In the genomic region with DNA sequence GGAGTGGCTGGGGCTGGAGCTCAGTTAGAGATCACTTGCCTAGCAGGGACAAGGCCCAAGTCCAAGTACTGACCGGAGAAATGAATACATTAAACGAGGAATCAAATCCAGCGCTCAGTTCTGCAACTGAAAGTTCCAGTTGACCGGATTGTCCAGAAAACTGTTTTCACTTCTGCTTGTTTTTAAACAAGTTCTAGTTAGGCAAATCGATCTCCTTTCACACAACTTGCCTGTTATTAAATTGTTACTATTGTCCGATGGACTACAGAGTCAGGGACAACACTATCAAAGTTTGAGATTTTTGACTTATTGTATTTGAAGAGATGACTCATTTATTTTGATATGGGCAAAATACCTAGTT, we compare ENCODE assay signal across 9 mouse cellular contexts. TPM values are rescaled to one million over a fixed set of nuclear protein-coding genes. Genes with fewer than 3 reads are reported as not detected.
A peak's percentile ranks its signal among the peaks of the same experiment; 100 is the strongest.
DNase-seq lines count a peak whose midpoint lies in the region; ATAC-seq and TF ChIP-seq lines count a peak whose summit lies in the region.
"Had no signal": no experiment of that assay in that cellular context is flagged by ENCODE, and none has a peak within 500 bp of the region (broad histone marks: within the 10 kb centered on the region; RNA-seq: fewer than 3 reads in every experiment).

No protein-coding gene starts in this region.

- no peak overlapping the region for H3K4me3 ChIP-seq in lung, embryonic 16.5 days (ENCODE audit: low read length)
- 0 out of 2 replicates have a peak overlapping the region, but pooled peaks have one; percentile 32 for H3K4me3 ChIP-seq in forebrain, embryonic 14.5 days (ENCODE audit: low read depth, low read length)
- no peak overlapping the region for H3K4me3 ChIP-seq in intestine, postnatal 0 days (ENCODE audit: low read depth, low read length)
- H3K4me3 ChIP-seq in neural tube, embryonic 14.5 days (ENCODE audit: low read depth, low read length): peak overlapping the region; percentile 31; the same call in 1 of the 2 replicates

- no peaks in the 10 kb centered on the region for H3K36me3 ChIP-seq in lung, embryonic 16.5 days (ENCODE audit: control insufficient read depth, insufficient read depth, low read length)
- no peaks in the 10 kb centered on the region for H3K36me3 ChIP-seq in forebrain, embryonic 14.5 days (ENCODE audit: control insufficient read depth, insufficient read depth, low read length)
- H3K36me3 ChIP-seq in intestine, postnatal 0 days (ENCODE audit: control insufficient read depth, insufficient read depth): no peaks in the 10 kb centered on the region
- no peaks in the 10 kb centered on the region for H3K36me3 ChIP-seq in neural tube, embryonic 14.5 days (ENCODE audit: control insufficient read depth, insufficient read depth, low read length)

- no peak for TF ChIP-seq CTCF in intestine, postnatal 0 days (IDR thresholded peaks at IDR 0.05; ENCODE audit: low read depth)

- H3K27ac ChIP-seq in lung, embryonic 16.5 days (ENCODE audit: low read length): no peak overlapping the region
- no peak overlapping the region for H3K27ac ChIP-seq in forebrain, embryonic 14.5 days (ENCODE audit: low read depth, low read length)
- no peak overlapping the region for H3K27ac ChIP-seq in intestine, postnatal 0 days (ENCODE audit: low read depth, low read length)
- no peak overlapping the region for H3K27ac ChIP-seq in neural tube, embryonic 14.5 days (ENCODE audit: low read depth, low read length)

- H3K4me1 ChIP-seq in lung, embryonic 16.5 days (replicated peaks; ENCODE audit: control insufficient read depth, insufficient read depth, low read length): 0 out of 2 replicates have a peak, but pooled peaks cover 4% of the 10 kb centered on the region
- H3K4me1 ChIP-seq in forebrain, embryonic 14.5 days (ENCODE audit: control insufficient read depth, insufficient read depth, low read length): peaks cover 6% of the 10 kb centered on the region
- no peaks in the 10 kb centered on the region for H3K4me1 ChIP-seq in intestine, postnatal 0 days (replicated peaks; ENCODE audit: control insufficient read depth, insufficient read depth, low read length)
- 0 out of 2 replicates have a peak, but pooled peaks cover 5% of the 10 kb centered on the region for H3K4me1 ChIP-seq in neural tube, embryonic 14.5 days (ENCODE audit: control insufficient read depth, insufficient read depth, low read length)

- peak overlapping the region; percentile 53; the same call in 1 of the 2 replicates for H3K4me2 ChIP-seq in lung, embryonic 16.5 days (ENCODE audit: low read depth, low read length)
- H3K4me2 ChIP-seq in forebrain, embryonic 14.5 days (ENCODE audit: low read length): peak overlapping the region; percentile 66
- peak overlapping the region; percentile 40; the same call in 1 of the 2 replicates for H3K4me2 ChIP-seq in intestine, postnatal 0 days (replicated peaks; ENCODE audit: low read depth)
- peak overlapping the region; percentile 53 for H3K4me2 ChIP-seq in neural tube, embryonic 14.5 days (ENCODE audit: low read depth, low read length)

- 83% methylated on average over 6 of the region's 6 CpGs for WGBS in lung, embryonic 16.5 days
- WGBS in forebrain, embryonic 14.5 days: 81% methylated on average over 6 of the region's 6 CpGs
- WGBS in intestine, postnatal 0 days: 84% methylated on average over 6 of the region's 6 CpGs
- WGBS in neural tube, embryonic 14.5 days: 77% methylated on average over 6 of the region's 6 CpGs

- no peak for ATAC-seq in lung, embryonic 16.5 days (ENCODE audit: low read depth)
- no peak for ATAC-seq in forebrain, embryonic 14.5 days
- no peak for ATAC-seq in intestine, postnatal 0 days
- ATAC-seq in neural tube, embryonic 14.5 days (ENCODE audit: low read depth): no peak

- no peaks in the 10 kb centered on the region for H3K27me3 ChIP-seq in lung, embryonic 16.5 days (ENCODE audit: control insufficient read depth, insufficient read depth, low read depth, low read length)
- 0 out of 2 replicates have a peak, but pooled peaks cover 12% of the 10 kb centered on the region for H3K27me3 ChIP-seq in forebrain, embryonic 14.5 days (replicated peaks; ENCODE audit: control insufficient read depth, insufficient read depth, low read length)
- H3K27me3 ChIP-seq in intestine, postnatal 0 days (replicated peaks; ENCODE audit: control insufficient read depth, insufficient read depth, low read length): no peaks in the 10 kb centered on the region
- H3K27me3 ChIP-seq in neural tube, embryonic 14.5 days (ENCODE audit: control insufficient read depth, insufficient read depth, low read length): no peaks in the 10 kb centered on the region

- DNase-seq in lung, postnatal 10 days: no peak
- DNase-seq in forebrain, embryonic 14.5 days (ENCODE audit: low spot score): no peak
- DNase-seq in adipocyte (ENCODE audit: low spot score): no peak
- no peak for DNase-seq in frontal cortex, postnatal 14 days (ENCODE audit: low spot score in 2 of 2)
- DNase-seq: cerebellum, adult 11 months; thymus, postnatal 25 days had no signal

- no peak overlapping the region for H3K9ac ChIP-seq in lung, embryonic 16.5 days (ENCODE audit: low read length)
- H3K9ac ChIP-seq in forebrain, embryonic 14.5 days (ENCODE audit: low read length): peak overlapping the region; percentile 58; the same call in 1 of the 2 replicates
- H3K9ac ChIP-seq in intestine, postnatal 0 days (ENCODE audit: low read depth, low read length): no peak overlapping the region
- H3K9ac ChIP-seq in neural tube, embryonic 14.5 days (replicated peaks; ENCODE audit: low read depth, low read length): no peak overlapping the region; the same call in 1 of the 2 replicates

- no peaks in the 10 kb centered on the region for H3K9me3 ChIP-seq in lung, embryonic 16.5 days (ENCODE audit: control insufficient read depth, low read length)
- H3K9me3 ChIP-seq in forebrain, embryonic 14.5 days (replicated peaks; ENCODE audit: control insufficient read depth, low read length): no peaks in the 10 kb centered on the region
- H3K9me3 ChIP-seq in intestine, postnatal 0 days (ENCODE audit: control insufficient read depth): no peaks in the 10 kb centered on the region
- H3K9me3 ChIP-seq in neural tube, embryonic 14.5 days (ENCODE audit: control insufficient read depth, low read length): no peaks in the 10 kb centered on the region

RNA-seq across cellular contexts. Expression of a gene that starts 0.5 kb away (rescaled TPM):
- 0.23 TPM in 1 of 2 replicates, not detected in the other for polyA plus RNA-seq in lung, embryonic 16.5 days (2015; fragmentation: Nextera tagmentation; extraction: Ambion mirVana)
- 0.09 and 0.26 TPM in 2 replicates for polyA plus RNA-seq in forebrain, embryonic 14.5 days (2014; fragmentation: Nextera tagmentation; extraction: Ambion mirVana)
- not detected in 2 replicates for polyA plus RNA-seq in intestine, postnatal 0 days (2015; fragmentation: Nextera tagmentation; extraction: Ambion mirVana)
- polyA plus RNA-seq in neural tube, embryonic 14.5 days (2014; fragmentation: Nextera tagmentation; extraction: Ambion mirVana): 0.75 and 0.99 TPM in 2 replicates

RNA-seq across cellular contexts. Expression of a gene that starts 2.5 kb away (rescaled TPM):
- 3.0 and 4.6 TPM in 2 replicates for polyA plus RNA-seq in lung, embryonic 16.5 days (2015; fragmentation: Nextera tagmentation; extraction: Ambion mirVana)
- 0.99 and 1.4 TPM in 2 replicates for polyA plus RNA-seq in forebrain, embryonic 14.5 days (2014; fragmentation: Nextera tagmentation; extraction: Ambion mirVana)
- polyA plus RNA-seq in intestine, postnatal 0 days (2015; fragmentation: Nextera tagmentation; extraction: Ambion mirVana): 1.6 and 2.3 TPM in 2 replicates
- 1.0 and 1.6 TPM in 2 replicates for polyA plus RNA-seq in neural tube, embryonic 14.5 days (2014; fragmentation: Nextera tagmentation; extraction: Ambion mirVana)

RNA-seq across cellular contexts. Expression of a gene that starts 25.8 kb away (rescaled TPM):
- polyA plus RNA-seq in lung, embryonic 16.5 days (2015; fragmentation: Nextera tagmentation; extraction: Ambion mirVana): 134 and 148 TPM in 2 replicates
- polyA plus RNA-seq in forebrain, embryonic 14.5 days (2014; fragmentation: Nextera tagmentation; extraction: Ambion mirVana): 81.7 and 95.7 TPM in 2 replicates
- 18.7 and 20.8 TPM in 2 replicates for polyA plus RNA-seq in intestine, postnatal 0 days (2015; fragmentation: Nextera tagmentation; extraction: Ambion mirVana)
- 24.5 and 39.9 TPM in 2 replicates for polyA plus RNA-seq in neural tube, embryonic 14.5 days (2014; fragmentation: Nextera tagmentation; extraction: Ambion mirVana)

RNA-seq across cellular contexts. Expression of a gene that starts 29.4 kb away (rescaled TPM):
- polyA plus RNA-seq in lung, embryonic 16.5 days (2015; fragmentation: Nextera tagmentation; extraction: Ambion mirVana): 0.84 and 1.6 TPM in 2 replicates
- 0.91 and 1.7 TPM in 2 replicates for polyA plus RNA-seq in forebrain, embryonic 14.5 days (2014; fragmentation: Nextera tagmentation; extraction: Ambion mirVana)
- 0.47 and 0.55 TPM in 2 replicates for polyA plus RNA-seq in intestine, postnatal 0 days (2015; fragmentation: Nextera tagmentation; extraction: Ambion mirVana)
- polyA plus RNA-seq in neural tube, embryonic 14.5 days (2014; fragmentation: Nextera tagmentation; extraction: Ambion mirVana): 11.8 and 12.9 TPM in 2 replicates

RNA-seq across cellular contexts. Expression of a gene that starts 35.9 kb away (rescaled TPM):
- not detected in 2 replicates for polyA plus RNA-seq in lung, embryonic 16.5 days (2015; fragmentation: Nextera tagmentation; extraction: Ambion mirVana)
- polyA plus RNA-seq in forebrain, embryonic 14.5 days (2014; fragmentation: Nextera tagmentation; extraction: Ambion mirVana): not detected in 2 replicates
- polyA plus RNA-seq in intestine, postnatal 0 days (2015; fragmentation: Nextera tagmentation; extraction: Ambion mirVana): not detected in 2 replicates
- polyA plus RNA-seq in neural tube, embryonic 14.5 days (2014; fragmentation: Nextera tagmentation; extraction: Ambion mirVana): not detected in 2 replicates

Comparison
In these comparisons a context has a peak if more than half of its experiments do, and no peak if none do; other contexts are left out.
1. H3K4me3 ChIP-seq: peak in forebrain, embryonic 14.5 days (single experiment) and neural tube, embryonic 14.5 days (single experiment); none in lung, embryonic 16.5 days (single experiment) and intestine, postnatal 0 days (single experiment).
2. Peak in every context shown above with its lines, with median percentiles within 50 percentile points of each other: H3K4me2 ChIP-seq.